Mouse (Mus musculus): ENCODE results near the gene Nsfl1c.
"Not testable (repeated sequence)": the region's sequence is repeated elsewhere in the genome, so short reads cannot be mapped to it uniquely, and the experiment has no call there.

Nsfl1c gene

DNA sequence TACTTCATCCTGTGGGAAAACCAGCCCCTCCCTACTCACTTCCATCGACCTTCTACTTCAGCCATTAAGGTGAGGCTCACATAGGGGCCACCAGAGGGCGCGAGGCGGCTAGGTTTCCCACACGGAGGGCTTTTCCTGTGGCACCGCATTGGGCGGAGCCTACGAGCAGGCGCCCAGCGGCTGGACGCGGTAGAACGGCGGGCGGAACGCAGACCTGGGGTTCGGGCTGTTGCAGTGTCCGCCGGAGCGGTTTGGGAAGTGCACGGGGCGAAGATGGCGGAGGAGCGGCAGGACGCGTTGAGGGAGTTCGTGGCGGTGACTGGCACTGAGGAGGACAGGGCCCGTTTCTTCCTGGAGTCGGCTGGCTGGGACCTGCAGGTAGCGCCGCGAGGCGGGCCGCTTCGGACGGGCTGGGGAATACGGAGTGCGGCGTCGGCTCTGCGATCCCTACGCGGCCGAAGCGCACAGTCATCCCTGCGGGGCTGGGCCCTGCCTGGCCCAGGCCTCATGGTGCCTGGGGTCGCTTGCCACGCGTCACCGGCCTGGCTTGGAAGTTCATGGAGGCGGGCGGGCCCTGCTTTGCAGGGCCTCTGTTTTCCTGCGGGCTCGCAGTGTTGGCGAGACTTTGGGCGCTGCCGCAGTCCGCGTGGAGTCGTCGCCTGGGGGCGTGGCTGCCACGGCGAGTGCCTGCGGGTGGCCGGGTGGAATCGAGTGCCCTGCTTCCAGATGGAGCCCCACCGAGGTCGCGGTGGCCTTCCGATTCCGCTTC, at the start of gene Nsfl1c:
TSS of gene Nsfl1c (plus strand) at position 148 of the 769 bp plus-strand sequence.
- DNase-seq = peak; percentile 99

DNA sequence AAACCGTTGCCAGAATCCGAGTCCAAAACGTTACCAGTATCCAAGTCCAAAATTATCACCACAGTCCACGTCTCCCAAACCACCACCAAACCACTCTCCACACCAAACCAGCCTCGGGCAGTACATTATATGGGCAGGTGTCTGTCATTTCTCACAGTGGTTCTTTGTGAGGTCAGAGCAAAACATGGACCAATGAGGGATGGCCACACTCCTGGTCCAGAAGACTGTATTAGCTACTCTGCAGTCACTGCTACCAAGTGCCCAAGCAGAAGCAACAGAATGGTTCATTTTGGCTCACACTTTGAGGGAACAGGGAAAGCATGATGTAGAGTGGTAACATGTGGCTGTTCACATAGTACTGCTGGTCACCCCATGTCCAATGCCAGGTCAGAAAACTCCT, 17.9 kb upstream of the Nsfl1c start, which contains the start of gene 4921509C19Rik:
TSS of gene 4921509C19Rik (minus strand) at position 101 of the 400 bp plus-strand sequence.
- DNase-seq = not testable (repeated sequence)

DNA sequence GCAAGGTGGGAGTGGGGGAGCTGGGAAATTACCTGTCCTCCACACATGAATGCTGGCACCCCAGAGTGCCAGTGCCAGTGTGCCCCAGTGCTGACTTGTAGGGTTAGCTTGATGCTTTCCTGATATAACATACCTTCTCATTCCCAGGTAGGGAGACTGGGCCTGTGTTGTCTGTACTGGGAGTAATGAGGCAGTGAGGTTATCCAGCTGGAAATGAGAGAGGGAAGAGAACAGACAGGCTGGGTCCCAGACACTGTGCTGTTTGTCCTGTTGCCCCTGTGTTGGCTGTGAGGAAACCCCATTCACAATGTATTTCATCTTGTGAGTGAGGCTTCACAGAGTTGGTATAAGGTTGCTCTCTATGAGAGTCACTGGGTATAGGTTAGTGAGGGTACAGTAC, 7.5 kb upstream of the Nsfl1c start:
- DNase-seq = peak; percentile 55

DNA sequence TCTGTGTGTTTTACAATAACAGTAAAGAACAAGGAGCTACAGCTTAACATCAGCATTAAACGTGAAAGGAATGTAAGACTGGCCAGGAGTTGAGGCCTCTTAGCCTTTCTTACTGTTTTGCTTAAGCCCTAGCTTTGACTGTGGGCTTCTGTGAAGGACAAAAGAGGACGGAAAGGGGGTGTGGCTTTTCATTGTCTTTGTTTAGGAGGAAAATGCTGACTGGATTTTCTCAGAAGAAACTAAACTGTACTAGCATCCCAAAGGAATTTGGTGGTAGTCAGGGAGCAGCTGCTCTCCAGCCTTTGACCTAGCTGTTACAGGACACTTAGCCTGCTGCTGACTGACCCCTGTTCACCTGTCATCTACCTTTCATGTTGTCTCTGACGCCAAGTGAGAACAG, 4.4 kb downstream of the Nsfl1c start:
- peak; percentile 36 for DNase-seq

DNA sequence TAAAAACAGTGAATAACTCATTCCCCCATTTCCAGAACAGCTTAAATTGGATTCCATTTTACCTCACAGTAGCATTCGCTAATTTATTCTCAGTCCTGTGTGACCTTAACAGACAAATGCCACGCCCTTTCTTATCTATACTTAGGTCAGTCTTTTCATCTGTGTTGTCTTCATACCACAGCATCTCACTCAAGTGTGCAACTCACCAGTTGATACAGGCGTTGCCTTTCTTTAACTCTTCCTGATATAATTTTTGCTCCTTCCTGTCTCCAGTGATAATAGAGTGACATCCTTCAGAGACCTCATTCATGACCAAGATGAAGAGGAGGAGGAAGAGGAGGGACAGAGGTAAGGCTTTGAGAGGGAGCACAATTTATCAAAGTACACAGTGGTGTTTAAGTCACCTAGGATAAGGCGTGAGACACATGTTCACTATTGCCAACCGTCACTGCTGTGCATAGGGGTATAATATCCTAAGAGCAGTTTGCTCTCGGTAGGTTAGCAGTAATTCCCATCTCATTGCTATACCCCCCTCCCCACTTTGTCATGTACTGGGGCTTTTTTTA, 6.5 kb downstream of the Nsfl1c start:
- peak; percentile 45 for DNase-seq

DNA sequence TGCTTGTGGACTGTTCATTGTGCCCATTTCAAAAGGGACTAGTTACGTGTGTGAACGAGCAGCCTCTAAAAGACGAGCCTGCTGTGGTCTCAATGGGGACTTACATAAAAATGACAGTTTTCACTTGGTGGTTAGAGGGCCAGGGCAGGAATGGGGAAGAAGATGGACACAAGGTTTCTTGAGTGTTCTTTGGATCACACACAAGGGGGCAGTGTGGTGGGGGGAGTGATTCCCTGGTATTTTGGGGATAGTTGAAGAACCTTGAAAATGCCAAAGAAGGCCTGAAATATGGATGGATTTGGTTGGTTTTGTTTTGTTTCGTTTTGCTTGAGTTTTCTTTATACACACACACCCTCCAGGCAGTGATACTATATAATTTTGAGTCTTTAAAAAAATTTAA, 10.2 kb downstream of the Nsfl1c start:
- DNase-seq = peak; percentile 74

DNA sequence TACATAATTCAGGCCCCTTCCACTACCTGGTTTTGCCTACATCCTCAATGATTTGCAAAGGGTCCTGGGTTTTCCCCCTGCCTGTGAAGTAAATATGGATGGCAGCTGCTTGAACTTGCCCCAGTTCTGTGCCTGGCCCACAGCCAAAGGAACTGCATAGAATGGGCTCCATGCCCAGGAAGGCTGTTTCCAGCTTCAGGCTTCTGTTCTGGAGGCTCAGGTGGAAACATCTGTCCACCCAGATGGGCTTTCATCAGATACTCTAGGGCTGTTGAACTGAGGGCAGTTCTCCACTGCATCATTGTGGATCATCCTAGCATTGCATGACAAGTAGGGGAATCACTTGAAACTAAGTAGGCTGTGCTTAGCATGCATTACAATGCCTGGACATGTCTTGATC, 18.2 kb downstream of the Nsfl1c start:
- peak; percentile 89 for DNase-seq

DNA sequence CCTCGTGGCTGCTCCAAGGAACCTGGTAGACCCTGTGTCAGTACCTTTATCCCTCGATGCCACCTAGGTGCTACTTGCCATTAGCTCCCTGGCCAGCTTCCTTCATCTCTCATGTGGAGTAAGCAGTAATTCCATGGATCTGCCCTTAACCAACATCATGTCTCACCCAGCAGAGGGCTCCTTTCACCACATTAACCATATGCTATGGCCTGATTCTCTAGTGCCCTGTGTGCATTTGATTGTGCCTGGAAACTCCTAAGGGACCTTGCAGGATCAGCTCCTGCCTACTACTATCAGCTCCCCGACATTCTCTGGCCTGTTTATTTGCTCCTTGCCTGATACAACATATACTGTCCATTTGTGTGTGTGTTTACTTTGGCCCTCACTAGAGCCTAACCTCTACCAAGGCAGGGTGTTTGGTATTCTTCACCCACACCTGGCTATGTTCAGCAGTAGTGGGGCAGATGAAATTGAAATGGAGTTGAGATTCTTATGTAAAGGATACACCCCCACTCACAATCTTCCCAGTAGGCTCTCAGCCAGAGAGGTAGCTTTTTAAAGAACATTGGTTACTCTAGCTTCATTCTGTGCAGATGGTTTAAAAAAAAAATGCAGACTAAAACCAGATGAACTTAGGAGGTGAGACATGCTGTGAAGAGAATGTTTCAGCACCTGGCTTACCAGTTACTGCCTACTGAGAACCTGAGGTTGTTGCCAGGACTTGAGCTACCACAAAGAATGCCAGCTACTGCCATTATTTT, 19.7 kb downstream of the Nsfl1c start:
- peak; percentile 87 for DNase-seq

DNA sequence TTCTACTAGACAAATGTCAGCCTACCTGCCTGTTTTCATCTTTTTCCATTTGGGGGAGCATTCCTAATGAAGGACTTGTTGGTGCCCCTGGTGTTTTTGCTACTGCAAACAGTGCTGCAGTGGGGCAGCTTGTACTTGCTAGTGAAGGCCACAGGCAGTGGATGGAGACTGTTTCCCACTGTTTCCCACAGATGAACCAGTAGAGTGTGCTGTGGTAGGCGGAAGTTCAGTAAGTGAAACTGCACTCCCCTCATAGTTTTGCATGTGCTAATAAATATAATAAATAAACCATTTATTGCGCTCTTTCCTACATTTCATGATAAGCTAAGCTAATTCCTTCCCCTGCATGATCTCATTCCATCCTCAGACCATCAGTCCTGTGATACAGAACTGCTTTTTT, 25.0 kb downstream of the Nsfl1c start:
- no peak for DNase-seq

DNA sequence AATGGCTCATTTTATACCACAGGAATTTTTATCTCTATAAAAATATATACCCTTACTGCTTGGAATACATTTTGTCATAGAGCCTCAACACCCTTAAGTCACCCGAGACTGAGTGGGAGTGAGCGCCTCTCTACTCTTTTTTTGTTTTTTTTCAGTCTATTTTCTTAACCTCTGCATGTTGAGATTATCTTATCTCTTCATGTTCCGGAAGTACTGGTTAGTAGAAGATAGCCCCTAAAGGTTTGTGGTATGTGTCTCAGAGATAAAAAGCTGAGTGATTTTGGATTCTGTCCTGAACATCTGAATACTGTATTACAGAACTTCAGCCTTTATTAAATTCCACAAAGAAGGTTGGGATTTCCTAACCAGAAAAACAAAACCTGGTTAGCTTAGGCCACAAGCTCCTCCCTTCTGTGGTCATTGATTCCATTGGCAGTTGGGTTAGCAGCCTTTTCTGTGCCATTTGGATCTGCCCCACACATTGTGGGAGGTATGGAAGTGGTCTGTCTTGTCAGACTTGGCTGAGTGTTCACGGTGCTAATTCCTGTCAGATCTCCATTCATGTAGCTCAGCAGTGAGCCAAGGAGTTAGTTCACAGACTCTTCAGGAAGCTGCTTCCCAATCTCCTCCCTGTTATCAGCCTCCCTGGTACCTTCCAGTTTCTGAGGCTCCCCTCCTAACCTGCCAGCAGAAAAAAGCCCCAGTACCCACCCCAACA, 30.5 kb downstream of the Nsfl1c start:
- DNase-seq = no peak

DNA sequence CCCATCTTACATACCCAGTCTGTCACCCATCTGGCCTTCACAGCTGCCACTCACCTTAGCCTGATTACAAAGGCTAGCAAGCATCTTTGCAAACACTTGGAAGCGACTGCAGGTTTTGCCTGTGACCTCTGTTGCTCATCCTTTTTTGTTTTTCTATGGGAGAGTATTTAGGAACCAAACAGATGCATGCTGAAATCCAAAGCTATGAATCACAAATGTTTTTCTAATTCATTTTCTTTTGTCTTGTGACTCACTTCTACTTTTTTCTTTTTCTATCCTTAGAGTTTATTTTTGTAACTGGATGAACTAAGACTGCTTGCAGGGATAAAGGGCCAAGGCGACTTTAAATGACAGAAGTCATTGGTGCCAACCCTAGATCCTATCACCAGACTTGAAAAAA, 31.5 kb downstream of the Nsfl1c start:
- no peak for DNase-seq

DNA sequence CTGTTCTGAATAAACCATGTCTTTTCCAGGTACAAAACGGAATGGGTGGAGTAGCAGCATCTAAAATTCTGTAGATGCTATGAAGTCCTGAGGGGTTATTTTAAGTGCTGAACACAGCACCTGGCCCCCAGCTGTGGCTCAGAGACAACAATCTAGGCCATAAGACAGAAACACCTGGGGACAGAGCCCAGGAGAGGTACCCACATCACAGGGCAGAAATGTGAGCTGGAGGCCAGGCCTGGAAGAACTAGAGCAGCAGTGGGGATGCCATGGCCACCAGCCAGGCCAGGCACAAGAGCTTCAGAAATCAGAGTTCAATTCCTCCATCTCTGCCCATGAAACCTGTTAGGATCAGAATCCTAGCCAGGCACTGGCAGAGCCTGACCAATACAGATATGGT, 34.1 kb downstream of the Nsfl1c start:
- DNase-seq = no peak

DNA sequence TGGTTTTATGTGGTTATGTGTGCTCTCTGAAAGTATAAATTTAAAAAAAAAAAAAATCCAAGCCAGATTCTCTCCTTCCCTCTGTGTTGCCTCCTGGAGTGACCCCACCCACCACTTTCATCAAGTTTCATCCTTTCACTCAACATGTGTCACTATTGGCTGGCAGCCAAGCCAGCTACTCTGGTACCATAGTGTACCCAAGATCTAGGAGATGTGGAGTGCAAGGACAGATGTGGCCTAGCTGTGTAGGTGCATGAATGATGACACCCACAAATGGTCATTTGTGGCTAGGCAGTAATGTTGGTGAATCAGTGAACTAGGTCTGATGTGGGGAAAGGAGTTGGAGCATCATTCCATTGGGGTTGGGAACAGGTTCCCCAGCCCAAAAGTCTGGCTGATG, 35.2 kb downstream of the Nsfl1c start:
- DNase-seq = no peak

DNA sequence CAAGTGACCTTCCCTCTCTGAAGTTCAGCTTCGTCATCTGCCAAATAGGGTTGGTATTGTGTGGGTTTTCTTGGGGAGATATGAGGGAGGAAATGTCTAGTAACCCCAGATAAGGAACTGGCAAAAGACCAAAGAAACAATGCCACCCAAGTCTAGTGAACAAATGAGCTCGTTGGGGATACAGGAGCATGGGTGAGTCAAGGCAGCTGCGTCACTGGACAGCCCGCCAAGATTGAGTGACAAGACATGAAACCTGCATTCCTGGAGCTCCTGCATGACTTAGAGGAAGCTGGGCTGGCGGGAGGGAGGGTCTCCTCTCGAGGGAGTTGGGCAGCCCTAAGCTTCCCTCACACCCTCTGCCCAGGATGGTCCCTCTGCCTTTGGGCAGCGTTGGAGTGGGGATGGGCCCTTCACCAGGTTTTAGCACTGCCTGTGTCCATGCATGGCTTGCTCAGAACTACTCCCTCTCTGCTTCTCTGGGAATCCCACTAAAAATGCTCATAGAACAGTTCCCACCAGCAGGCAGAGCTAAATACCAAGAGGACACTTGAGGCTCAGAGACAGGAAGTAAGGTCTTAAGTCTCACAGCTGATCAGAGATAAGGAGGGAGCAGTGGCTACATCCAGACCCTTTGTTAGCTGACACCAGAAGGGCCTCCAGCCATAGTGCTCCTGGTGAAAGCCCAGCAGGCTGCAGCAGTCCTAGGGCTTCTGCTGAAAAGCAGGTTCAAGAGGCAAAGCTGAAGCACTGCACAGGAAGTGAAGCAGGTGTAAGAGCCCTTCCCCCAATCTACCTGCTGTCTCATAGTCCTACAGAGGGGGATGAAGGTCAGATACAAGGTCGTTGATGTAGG, 36.6 kb downstream of the Nsfl1c start:
- peak; percentile 88 for DNase-seq

DNA sequence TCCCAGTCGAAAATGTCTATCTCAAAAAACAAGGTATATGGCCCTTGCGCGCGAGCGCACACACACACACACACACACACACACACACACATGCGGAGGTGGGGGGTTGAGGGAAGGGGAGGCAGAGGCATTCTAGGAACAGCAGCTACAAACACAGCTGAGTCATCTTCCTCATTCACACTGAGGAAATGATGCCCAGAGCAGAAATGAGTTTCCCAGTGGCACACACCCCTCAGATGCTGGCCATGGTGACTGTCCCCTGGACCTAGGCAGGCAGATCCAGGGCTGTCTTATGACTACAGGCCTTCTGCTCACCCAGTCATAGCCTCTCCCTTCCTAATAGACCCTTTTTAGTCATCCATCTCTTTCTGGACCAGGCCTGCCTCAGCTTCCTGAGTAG, 39.6 kb downstream of the Nsfl1c start:
- DNase-seq = peak; percentile 94

DNA sequence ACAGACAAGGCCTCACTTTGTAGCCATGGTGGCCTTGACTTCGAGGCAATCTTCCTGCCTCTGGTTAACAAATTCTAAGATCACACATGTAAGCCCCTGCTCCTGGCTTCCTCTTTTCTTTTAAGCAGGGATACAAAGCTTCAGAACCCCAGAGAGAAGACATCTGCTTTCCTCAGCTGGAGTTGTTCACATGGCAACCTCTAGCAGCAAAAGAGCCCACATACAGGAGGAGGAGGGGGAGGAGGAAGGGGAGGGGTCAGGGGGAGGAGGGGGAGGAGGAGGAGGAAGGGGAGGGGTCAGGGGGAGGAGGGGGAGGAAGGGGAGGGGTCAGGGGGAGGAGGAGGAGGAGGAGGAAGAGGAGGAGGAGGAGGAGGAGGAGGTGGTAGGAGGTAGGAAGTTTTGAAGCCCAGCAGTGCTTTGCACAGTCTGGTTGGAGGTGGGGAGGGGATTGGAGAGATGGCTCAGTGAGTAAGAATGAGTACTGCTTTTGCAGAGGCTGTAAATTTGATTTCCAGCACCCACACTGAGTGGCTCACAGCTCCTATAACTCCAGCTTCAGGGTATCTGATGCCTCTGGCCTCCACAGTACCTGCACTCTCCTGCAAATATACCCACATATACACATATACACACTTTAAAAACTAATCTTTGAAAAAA, 42.1 kb downstream of the Nsfl1c start:
- peak; percentile 91 for DNase-seq

DNA sequence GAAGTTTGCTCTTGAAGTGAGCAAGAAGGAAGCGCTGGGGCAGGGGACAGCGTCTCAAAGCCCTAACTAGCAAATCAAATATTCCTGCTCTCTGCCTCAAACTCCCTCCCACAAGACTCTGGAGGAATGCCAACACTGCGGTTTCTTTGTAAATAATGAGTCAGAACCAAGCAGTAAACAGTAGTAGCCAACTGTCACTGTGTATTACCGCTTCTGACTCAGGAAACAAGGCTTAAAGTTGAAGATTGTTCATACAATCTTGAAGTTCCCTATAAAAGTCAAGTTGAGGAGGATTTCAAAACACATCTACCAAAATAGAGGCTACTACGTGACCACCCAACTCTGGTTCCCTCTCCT, 42.6 kb downstream of the Nsfl1c start:
- DNase-seq = no peak

DNA sequence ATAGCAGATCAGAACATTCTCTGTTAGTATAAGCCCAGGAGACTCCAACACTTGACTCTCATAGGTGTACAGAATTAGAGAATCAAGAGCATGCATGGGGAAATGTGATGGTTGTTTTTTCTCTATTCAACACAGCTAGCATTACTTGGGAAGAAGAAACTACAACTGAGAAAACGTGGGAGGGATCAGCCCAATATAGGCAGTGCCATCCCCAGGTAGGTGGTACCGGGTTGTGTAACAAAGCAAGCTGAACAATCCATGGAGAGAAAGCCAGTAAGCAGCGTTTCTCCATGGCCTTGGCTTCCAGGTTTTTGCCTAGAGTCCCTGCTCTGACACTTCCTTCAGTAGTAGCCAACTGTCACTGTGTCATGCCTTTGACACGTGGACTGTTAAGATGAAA, 44.7 kb downstream of the Nsfl1c start:
- DNase-seq = peak; percentile 74

DNA sequence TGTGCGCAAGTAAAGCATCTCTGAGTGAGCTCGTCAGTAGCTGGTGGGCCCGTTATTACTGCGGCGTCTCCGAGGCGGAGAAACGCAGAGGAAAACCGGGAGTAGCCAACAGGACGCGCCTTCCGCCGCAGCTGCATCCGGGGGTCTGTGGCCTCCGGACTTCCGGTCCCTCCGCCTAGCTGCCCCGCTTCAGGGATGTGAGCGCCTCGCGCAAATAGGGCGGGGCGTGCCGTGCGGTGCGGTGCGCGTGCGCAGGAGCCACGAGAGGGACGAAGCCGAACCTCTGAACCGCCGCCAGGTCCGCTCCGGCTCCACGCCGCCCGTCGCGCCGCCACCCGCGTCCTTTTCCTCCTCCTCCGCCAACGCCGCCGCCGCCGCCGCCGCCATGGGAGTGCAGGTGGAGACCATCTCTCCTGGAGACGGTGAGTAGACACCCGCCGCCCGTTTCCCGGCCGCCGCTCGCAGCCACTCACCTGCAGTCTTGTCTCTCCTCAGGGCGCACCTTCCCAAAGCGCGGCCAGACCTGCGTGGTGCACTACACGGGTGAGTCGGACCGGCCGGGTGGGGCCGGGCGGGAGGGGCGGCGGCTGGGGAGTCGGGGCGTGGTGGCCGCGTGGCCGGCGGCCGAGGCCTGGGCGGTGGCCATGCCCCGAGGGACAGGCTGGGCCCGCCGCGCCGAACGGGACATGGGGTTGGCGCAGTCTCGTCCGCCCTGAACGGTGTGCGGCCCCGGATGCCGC, 48.5 kb downstream of the Nsfl1c start, which contains the start of gene Fkbp1a:
TSS of gene Fkbp1a (plus strand) at position 161 of the 740 bp plus-strand sequence.
- peak; percentile 100 for DNase-seq

DNA sequence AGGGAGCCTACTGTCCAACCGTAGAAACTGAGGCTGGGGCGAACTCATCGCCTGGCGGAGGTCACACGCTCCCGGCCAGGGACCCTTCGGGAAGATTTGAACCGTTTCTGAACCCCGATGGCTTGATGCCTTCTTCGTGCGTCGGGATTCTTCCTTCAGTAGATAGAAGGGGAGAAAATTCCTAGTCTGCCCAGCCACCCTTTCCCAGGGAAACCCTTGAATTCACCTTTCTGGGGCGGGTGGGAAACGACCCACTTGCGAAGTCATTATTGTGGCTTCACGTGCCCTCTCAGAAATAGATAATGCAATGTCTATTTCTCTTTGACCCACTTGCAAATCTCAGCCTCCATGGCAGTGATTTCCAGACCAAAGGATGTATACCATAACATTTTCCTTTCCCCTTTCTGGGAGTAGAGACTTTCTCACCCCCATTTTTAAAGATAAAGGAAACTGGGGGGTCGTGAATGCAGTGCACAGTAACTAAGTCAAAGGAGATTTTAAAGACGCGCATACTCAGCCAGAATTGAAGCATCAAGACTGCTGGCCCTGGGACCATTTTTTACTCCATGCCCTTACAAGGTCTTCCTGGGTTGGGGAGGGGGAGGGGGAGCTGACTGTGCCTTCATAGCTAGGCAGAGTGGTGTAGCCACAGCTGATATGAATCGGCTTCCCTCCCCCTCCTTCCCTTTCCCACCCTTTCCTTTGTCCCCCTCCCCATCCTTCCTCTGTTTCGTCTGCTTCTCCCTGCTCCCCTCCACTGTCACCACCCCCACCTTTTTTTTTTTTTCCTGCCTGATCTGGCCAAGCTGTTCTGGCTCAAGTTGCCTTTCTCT, 49.3 kb downstream of the Nsfl1c start:
- DNase-seq = peak; percentile 98

All from heart, adult 11 months (tissue).